Mouse (Mus musculus): ENCODE results near the gene Caln1. TPM values are rescaled to one million over a fixed set of nuclear protein-coding genes. Genes with fewer than 3 reads are reported as not detected.
A peak's percentile ranks its signal among the peaks of the same experiment; 100 is the strongest.

Caln1 gene
- polyA plus RNA-seq (2015; fragmentation: Nextera tagmentation; extraction: Ambion mirVana) = 0.14 TPM in 1 of 2 replicates, not detected in the other

DNA sequence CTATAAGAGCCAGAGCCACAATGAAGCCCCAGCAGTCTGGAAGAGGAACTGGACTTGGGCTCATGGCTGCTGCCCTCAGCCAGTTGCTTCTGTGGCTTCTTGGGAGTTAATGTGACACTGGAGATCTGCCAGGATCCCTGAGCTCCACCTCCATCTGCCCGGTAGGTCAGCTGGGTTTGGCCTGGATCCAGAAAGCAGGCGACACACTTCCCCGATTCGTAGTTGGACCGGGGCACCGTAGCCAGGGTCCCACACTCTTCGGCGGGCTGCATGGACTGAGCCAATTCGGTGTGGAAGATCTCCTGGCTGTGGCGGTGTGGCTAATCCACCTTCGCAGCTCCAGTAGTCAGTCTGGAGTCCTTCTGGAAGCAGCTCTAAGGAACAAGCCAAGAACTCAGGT lies at the start of gene Caln1:
Caln1 (plus strand) TSS at position 219 of the 400 bp plus-strand sequence.
- Histone ChIP-seq H3K4me1 (replicated peaks; ENCODE audit: control insufficient read depth, insufficient read depth, low read length) (no peaks in the 10 kb centered on the region), H3K36me3 (ENCODE audit: control insufficient read depth, insufficient read depth) (no peaks in the 10 kb centered on the region), H3K27me3 (replicated peaks; ENCODE audit: control insufficient read depth, insufficient read depth, low read length) (no peaks in the 10 kb centered on the region), H3K4me3 (ENCODE audit: low read depth, low read length) (no peak within 1 kb of the TSS), H3K4me2 (replicated peaks; ENCODE audit: low read depth) (no peak within 1 kb of the TSS), H3K9me3 (ENCODE audit: control insufficient read depth) (no peaks in the 10 kb centered on the region), H3K27ac (ENCODE audit: low read depth, low read length) (no peak within 1 kb of the TSS), H3K9ac (ENCODE audit: low read depth, low read length) (no peak within 1 kb of the TSS)
- no peak for TF ChIP-seq CTCF (IDR thresholded peaks at IDR 0.05; ENCODE audit: low read depth)
- WGBS = 74% methylated on average over 11 of the region's 11 CpGs
- ATAC-seq = no peak

DNA sequence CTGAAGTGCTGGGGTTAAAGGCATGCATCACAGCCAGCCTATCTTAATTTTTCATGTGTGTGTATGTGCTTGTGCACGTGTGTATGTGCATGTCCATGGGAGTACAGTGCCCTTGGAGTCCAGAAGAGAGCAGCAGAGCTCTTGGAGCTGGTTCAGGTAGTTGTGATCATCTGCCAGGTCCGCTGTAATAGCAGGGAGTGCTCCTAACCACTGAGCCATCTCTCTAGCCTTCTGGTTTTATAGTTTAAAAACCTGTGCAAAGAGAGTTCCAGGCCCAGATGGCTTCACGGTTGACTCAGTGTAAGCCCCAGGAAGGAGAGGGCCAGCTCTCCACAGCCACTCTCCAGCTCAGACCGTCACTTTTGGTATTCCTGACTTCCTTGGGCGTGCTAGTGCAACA lies 49.5 kb upstream of the Caln1 start:
- Histone ChIP-seq H3K9me3 (ENCODE audit: control insufficient read depth) (0 out of 2 replicates have a peak, but pooled peaks cover 4% of the 10 kb centered on the region), H3K9ac (ENCODE audit: low read depth, low read length) (no peak overlapping the region), H3K27ac (ENCODE audit: low read depth, low read length) (no peak overlapping the region), H3K27me3 (replicated peaks; ENCODE audit: control insufficient read depth, insufficient read depth, low read length) (no peaks in the 10 kb centered on the region), H3K4me2 (replicated peaks; ENCODE audit: low read depth) (no peak overlapping the region), H3K4me1 (replicated peaks; ENCODE audit: control insufficient read depth, insufficient read depth, low read length) (no peaks in the 10 kb centered on the region), H3K4me3 (ENCODE audit: low read depth, low read length) (no peak overlapping the region), H3K36me3 (ENCODE audit: control insufficient read depth, insufficient read depth) (peaks cover 2% of the 10 kb centered on the region; the same call in 1 of the 2 replicates)
- no peak for ATAC-seq
- WGBS = 90% methylated on average over 5 of the region's 5 CpGs
- no peak for TF ChIP-seq CTCF (IDR thresholded peaks at IDR 0.05; ENCODE audit: low read depth)

DNA sequence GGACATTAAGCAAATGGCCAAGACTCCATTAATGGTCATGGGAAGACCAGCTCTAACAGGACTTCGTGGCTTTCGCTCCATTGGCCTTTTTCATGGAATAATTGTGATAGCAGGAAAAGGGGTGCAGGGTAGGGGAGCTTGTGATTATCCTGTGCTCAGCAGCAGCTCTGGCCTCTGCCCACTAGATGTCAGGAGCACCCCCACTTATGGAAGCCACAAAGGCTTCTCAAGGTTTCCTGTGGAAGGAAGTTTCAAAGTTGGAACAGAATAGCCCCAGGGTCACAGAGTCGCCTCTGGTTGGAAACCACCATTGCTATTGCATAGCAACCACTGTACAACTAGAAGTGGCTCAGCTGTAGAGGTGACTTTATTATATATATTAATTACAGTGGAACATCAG lies 48.8 kb upstream of the Caln1 start:
- no peaks in the 10 kb centered on the region for H3K4me1 ChIP-seq (replicated peaks; ENCODE audit: control insufficient read depth, insufficient read depth, low read length)
- TF ChIP-seq CTCF (IDR thresholded peaks at IDR 0.05; ENCODE audit: low read depth) = peak; percentile 58
- H3K9ac ChIP-seq (ENCODE audit: low read depth, low read length) = no peak overlapping the region
- ATAC-seq = no peak; the same call in 1 of the 2 replicates
- WGBS = 73% methylated on average over 3 of the region's 3 CpGs
- H3K4me3 ChIP-seq (ENCODE audit: low read depth, low read length) = no peak overlapping the region
- 0 out of 2 replicates have a peak, but pooled peaks cover 4% of the 10 kb centered on the region for H3K9me3 ChIP-seq (ENCODE audit: control insufficient read depth)
- H3K27me3 ChIP-seq (replicated peaks; ENCODE audit: control insufficient read depth, insufficient read depth, low read length) = no peaks in the 10 kb centered on the region
- H3K4me2 ChIP-seq (replicated peaks; ENCODE audit: low read depth) = no peak overlapping the region
- H3K36me3 ChIP-seq (ENCODE audit: control insufficient read depth, insufficient read depth) = peaks cover 8% of the 10 kb centered on the region
- no peak overlapping the region for H3K27ac ChIP-seq (ENCODE audit: low read depth, low read length)

GRCm38 (mm10) chr5:130325486-130325885 lies 43.8 kb upstream of the Caln1 start:
- no peaks in the 10 kb centered on the region for H3K4me1 ChIP-seq (replicated peaks; ENCODE audit: control insufficient read depth, insufficient read depth, low read length)
- no peak for ATAC-seq
- no peak overlapping the region for H3K27ac ChIP-seq (ENCODE audit: low read depth, low read length)
- H3K27me3 ChIP-seq (replicated peaks; ENCODE audit: control insufficient read depth, insufficient read depth, low read length) = no peaks in the 10 kb centered on the region
- 0 out of 2 replicates have a peak, but pooled peaks cover 4% of the 10 kb centered on the region for H3K9me3 ChIP-seq (ENCODE audit: control insufficient read depth)
- no peak overlapping the region for H3K4me2 ChIP-seq (replicated peaks; ENCODE audit: low read depth)
- 94% methylated on average over 8 of the region's 8 CpGs for WGBS
- no peak overlapping the region for H3K4me3 ChIP-seq (ENCODE audit: low read depth, low read length)
- H3K36me3 ChIP-seq (ENCODE audit: control insufficient read depth, insufficient read depth) = peaks cover 15% of the 10 kb centered on the region
- no peak for TF ChIP-seq CTCF (IDR thresholded peaks at IDR 0.05; ENCODE audit: low read depth)
- H3K9ac ChIP-seq (ENCODE audit: low read depth, low read length) = no peak overlapping the region

DNA sequence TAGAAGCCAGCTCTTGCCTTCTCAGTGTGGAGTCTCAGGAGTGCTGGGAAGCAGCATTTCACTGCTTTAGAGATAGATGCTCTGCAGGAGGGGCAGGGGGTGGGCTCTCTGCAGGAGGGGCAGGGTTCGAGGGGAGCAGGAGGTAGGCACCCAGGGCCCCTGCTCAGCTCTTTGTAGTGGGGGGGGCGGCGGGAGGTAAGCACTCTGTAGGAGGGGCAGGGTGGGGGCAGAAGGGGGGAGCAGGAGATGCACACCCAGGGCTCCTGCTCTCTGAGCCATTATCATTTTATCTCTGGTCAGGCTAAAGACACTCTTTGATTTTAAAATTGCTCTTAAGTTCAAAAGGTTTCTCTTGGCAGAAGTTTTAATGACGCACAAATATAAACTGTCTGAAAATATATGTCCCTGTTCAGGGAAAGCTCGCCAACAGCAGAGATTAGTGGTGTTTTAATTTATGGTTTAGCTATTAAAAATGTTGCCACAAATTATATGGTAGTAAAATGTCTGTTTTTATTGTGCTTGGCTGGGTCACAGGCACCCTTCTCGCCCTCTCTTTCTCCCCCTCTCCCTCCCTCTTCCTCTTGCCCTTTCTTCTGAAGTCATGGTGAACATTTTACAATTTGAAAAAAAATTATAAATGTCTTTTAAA lies 41.5 kb upstream of the Caln1 start:
- Histone ChIP-seq H3K27ac (ENCODE audit: low read depth, low read length) (no peak overlapping the region), H3K4me1 (replicated peaks; ENCODE audit: control insufficient read depth, insufficient read depth, low read length) (no peaks in the 10 kb centered on the region), H3K36me3 (ENCODE audit: control insufficient read depth, insufficient read depth) (peaks cover 15% of the 10 kb centered on the region), H3K9ac (ENCODE audit: low read depth, low read length) (no peak overlapping the region), H3K27me3 (replicated peaks; ENCODE audit: control insufficient read depth, insufficient read depth, low read length) (no peaks in the 10 kb centered on the region), H3K4me2 (replicated peaks; ENCODE audit: low read depth) (no peak overlapping the region), H3K4me3 (ENCODE audit: low read depth, low read length) (no peak overlapping the region), H3K9me3 (ENCODE audit: control insufficient read depth) (0 out of 2 replicates have a peak, but pooled peaks cover 4% of the 10 kb centered on the region)
- no peak for ATAC-seq
- WGBS = 58% methylated on average over 6 of the region's 6 CpGs
- no peak for TF ChIP-seq CTCF (IDR thresholded peaks at IDR 0.05; ENCODE audit: low read depth)

DNA sequence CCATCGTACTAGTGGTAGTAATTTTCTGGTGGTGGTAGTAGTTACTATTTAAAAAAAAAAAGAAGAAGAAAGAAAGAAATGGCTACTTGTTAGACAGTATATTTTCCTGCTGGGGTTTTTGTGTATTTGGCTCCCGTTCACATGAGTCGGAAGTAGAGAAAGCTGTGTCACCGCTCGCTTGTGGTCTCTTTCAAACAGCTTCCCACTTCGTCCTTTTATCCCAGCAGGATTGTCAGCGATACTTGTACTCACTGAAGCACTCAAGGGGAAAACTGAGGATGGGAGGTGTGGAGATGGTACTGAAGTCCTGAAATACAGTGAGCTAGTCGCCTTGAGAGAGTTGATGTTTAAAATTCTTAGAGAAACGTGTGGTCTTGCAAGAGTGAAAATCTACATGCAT lies 40.9 kb upstream of the Caln1 start:
- Histone ChIP-seq H3K27me3 (replicated peaks; ENCODE audit: control insufficient read depth, insufficient read depth, low read length) (no peaks in the 10 kb centered on the region), H3K9ac (ENCODE audit: low read depth, low read length) (no peak overlapping the region), H3K27ac (ENCODE audit: low read depth, low read length) (no peak overlapping the region), H3K9me3 (ENCODE audit: control insufficient read depth) (0 out of 2 replicates have a peak, but pooled peaks cover 4% of the 10 kb centered on the region), H3K36me3 (ENCODE audit: control insufficient read depth, insufficient read depth) (peaks cover 15% of the 10 kb centered on the region), H3K4me1 (replicated peaks; ENCODE audit: control insufficient read depth, insufficient read depth, low read length) (no peaks in the 10 kb centered on the region), H3K4me3 (ENCODE audit: low read depth, low read length) (no peak overlapping the region), H3K4me2 (replicated peaks; ENCODE audit: low read depth) (no peak overlapping the region)
- ATAC-seq = no peak
- WGBS = 92% methylated on average over 9 of the region's 9 CpGs
- no peak for TF ChIP-seq CTCF (IDR thresholded peaks at IDR 0.05; ENCODE audit: low read depth)
